Mouse (Mus musculus) megakaryocyte progenitor cell, adult 5-6 weeks (primary cell): Measurements from ENCODE around the gene Esp24. TPM values are rescaled to one million over a fixed set of nuclear protein-coding genes. Genes with fewer than 3 reads are reported as not detected.
"Not testable (repeated sequence)": the region's sequence is repeated elsewhere in the genome, so short reads cannot be mapped to it uniquely, and the experiment has no call there.

ENCODE experiments used
- ATAC-seq: replicated peaks from 2 replicates; pipeline ENCODE4 v1.8.0; 2016; ENCODE audit warnings: mild to moderate bottlenecking, moderate TSS enrichment, inconsistent platforms; ENCODE audit not compliant: poor library complexity
- total RNA-seq, 2 experiments: library from RNA; stranded (forward) in 1 of 2; stranded (reverse) in 1 of 2; fragments of 157-497, 149-512 nt in 1 of 2; fragments of 200-1000 nt in 1 of 2; gene quantifications; 2 replicates each; pipeline versions ENCODE4 v1.2.3 to v1.2.4; 2015 to 2017

Esp24 gene
- total RNA-seq (2015) (not detected in 2 replicates), total RNA-seq (2017) (not detected in 2 replicates)

GRCm38 (mm10) chr17:39036395-39036794 is at the start of gene Esp24:
Gene Esp24 (plus strand): TSS chr17:39036695.
- ATAC-seq, result not testable (repeated sequence)

GRCm38 (mm10) chr17:39009846-39010245 is 26.6 kb upstream of the Esp24 start:
- ATAC-seq, result no peak

GRCm38 (mm10) chr17:39010675-39011638 is 25.5 kb upstream of the Esp24 start:
- no peak for ATAC-seq

GRCm38 (mm10) chr17:39017184-39017583 is 19.3 kb upstream of the Esp24 start:
- no peak for ATAC-seq

- ATAC-seq, result no peak
These were observed 6.7 kb downstream of the Esp24 start, which contains the start of gene Gm21903 for GRCm38 (mm10) chr17:39043241-39043640. Gene Gm21903 (minus strand): TSS chr17:39043341.

- no peak for ATAC-seq
These were observed 27.1 kb downstream of the Esp24 start for GRCm38 (mm10) chr17:39063641-39064040.

GRCm38 (mm10) chr17:39076937-39077336 is 40.4 kb downstream of the Esp24 start, which contains the start of gene Esp23:
Gene Esp23 (minus strand): TSS chr17:39077037.
- no peak for ATAC-seq

Other genes with a start within 250 kb of the Esp24 start
- not detected in 2 replicates for gene Gm21903, start 6.6 kb downstream of the Esp24 start, total RNA-seq (2015)
- not detected in 2 replicates for gene Gm21903, start 6.6 kb downstream of the Esp24 start, total RNA-seq (2017)
- gene Esp23, start 40.3 kb downstream of the Esp24 start, total RNA-seq (2015), result not detected in 2 replicates
- not detected in 2 replicates for gene Esp23, start 40.3 kb downstream of the Esp24 start, total RNA-seq (2017)
- gene Esp22, start 58.6 kb downstream of the Esp24 start, total RNA-seq (2015), result not detected in 2 replicates
- gene Esp22, start 58.6 kb downstream of the Esp24 start, total RNA-seq (2017), result not detected in 2 replicates